Comparison of ENCODE assay signal across 27 mouse cellular contexts in genomic region chr7:76466427-76466826, GRCm38 (mm10).
"Had no signal": no experiment of that assay in that cellular context is flagged by ENCODE, and none has a peak within 500 bp of the region (broad histone marks: within the 10 kb centered on the region; RNA-seq: fewer than 3 reads in every experiment).

No protein-coding gene starts in this region.

- H3K27ac ChIP-seq: embryonic facial prominence, embryonic 10.5 days; embryonic facial prominence, embryonic 12.5 days; embryonic facial prominence, embryonic 13.5 days; embryonic facial prominence, embryonic 15.5 days; forebrain, embryonic 10.5 days; forebrain, embryonic 12.5 days; forebrain, embryonic 13.5 days; forebrain, embryonic 15.5 days; gastrocnemius, adult 2 months; heart, adult 2 months had no signal

- H3K4me1 ChIP-seq: embryonic facial prominence, embryonic 10.5 days; embryonic facial prominence, embryonic 12.5 days; embryonic facial prominence, embryonic 13.5 days; embryonic facial prominence, embryonic 15.5 days had no signal

- H3K27me3 ChIP-seq: embryonic facial prominence, embryonic 12.5 days; embryonic facial prominence, embryonic 13.5 days; embryonic facial prominence, embryonic 15.5 days; forebrain, embryonic 12.5 days; forebrain, embryonic 13.5 days; forebrain, embryonic 15.5 days had no signal

- H3K9me3 ChIP-seq: embryonic facial prominence, embryonic 10.5 days; embryonic facial prominence, embryonic 12.5 days; embryonic facial prominence, embryonic 13.5 days; embryonic facial prominence, embryonic 15.5 days; forebrain, embryonic 10.5 days; forebrain, embryonic 12.5 days; forebrain, embryonic 13.5 days; forebrain, embryonic 15.5 days had no signal

- DNase-seq: cerebellum, adult 9-10 months; cerebellum, adult 9-11 months; cerebellum, postnatal 10 days; cerebellum, postnatal 14 days; cerebellum, postnatal 25 days; cerebellum, postnatal 36 days; embryo, embryonic 11 days; forebrain, postnatal 0 days; gastrocnemius, adult 2 months; gastrocnemius, postnatal 10 days; gastrocnemius, postnatal 14 days; gastrocnemius, postnatal 25 days; gastrocnemius, postnatal 36 days; heart, adult 11 months; heart, adult 18-20 months; heart, adult 2 months had no signal

- H3K36me3 ChIP-seq: embryonic facial prominence, embryonic 10.5 days; embryonic facial prominence, embryonic 12.5 days; embryonic facial prominence, embryonic 13.5 days; embryonic facial prominence, embryonic 15.5 days; forebrain, embryonic 10.5 days; forebrain, embryonic 12.5 days; forebrain, embryonic 15.5 days had no signal

- H3K9ac ChIP-seq: embryonic facial prominence, embryonic 12.5 days; embryonic facial prominence, embryonic 13.5 days; embryonic facial prominence, embryonic 15.5 days; forebrain, embryonic 12.5 days; forebrain, embryonic 13.5 days; forebrain, embryonic 15.5 days; forebrain, postnatal 0 days had no signal

- ATAC-seq: forebrain, embryonic 13.5 days; forebrain, embryonic 14.5 days; forebrain, embryonic 15.5 days; forebrain, embryonic 16.5 days; forebrain, postnatal 0 days had no signal

- H3K4me2 ChIP-seq: embryonic facial prominence, embryonic 12.5 days; embryonic facial prominence, embryonic 13.5 days; embryonic facial prominence, embryonic 15.5 days; forebrain, embryonic 12.5 days; forebrain, embryonic 13.5 days; forebrain, embryonic 15.5 days had no signal

- H3K4me3 ChIP-seq: embryonic facial prominence, embryonic 10.5 days; embryonic facial prominence, embryonic 12.5 days; embryonic facial prominence, embryonic 13.5 days; embryonic facial prominence, embryonic 15.5 days; erythroblast, embryonic 14.5 days; forebrain, embryonic 10.5 days; forebrain, embryonic 12.5 days; forebrain, embryonic 13.5 days; forebrain, embryonic 15.5 days; gastrocnemius, adult 2 months; heart, adult 2 months had no signal
